Mouse (Mus musculus): ENCODE measurements around the gene Tdo2. TPM values are rescaled to one million over a fixed set of nuclear protein-coding genes. Genes with fewer than 3 reads are reported as not detected.

Tdo2 gene
- not detected in 2 replicates for polyA plus RNA-seq (2012; ENCODE audit: low replicate concordance)

GRCm38 (mm10) chr3:81976102-81976501 is at the start of gene Tdo2:
Gene Tdo2 (minus strand): TSS chr3:81976202.

GRCm38 (mm10) chr3:81981990-81982389 is 6.0 kb upstream of the Tdo2 start, which contains the start of gene Asic5:
Gene Asic5 (plus strand): TSS chr3:81982290.

DNA sequence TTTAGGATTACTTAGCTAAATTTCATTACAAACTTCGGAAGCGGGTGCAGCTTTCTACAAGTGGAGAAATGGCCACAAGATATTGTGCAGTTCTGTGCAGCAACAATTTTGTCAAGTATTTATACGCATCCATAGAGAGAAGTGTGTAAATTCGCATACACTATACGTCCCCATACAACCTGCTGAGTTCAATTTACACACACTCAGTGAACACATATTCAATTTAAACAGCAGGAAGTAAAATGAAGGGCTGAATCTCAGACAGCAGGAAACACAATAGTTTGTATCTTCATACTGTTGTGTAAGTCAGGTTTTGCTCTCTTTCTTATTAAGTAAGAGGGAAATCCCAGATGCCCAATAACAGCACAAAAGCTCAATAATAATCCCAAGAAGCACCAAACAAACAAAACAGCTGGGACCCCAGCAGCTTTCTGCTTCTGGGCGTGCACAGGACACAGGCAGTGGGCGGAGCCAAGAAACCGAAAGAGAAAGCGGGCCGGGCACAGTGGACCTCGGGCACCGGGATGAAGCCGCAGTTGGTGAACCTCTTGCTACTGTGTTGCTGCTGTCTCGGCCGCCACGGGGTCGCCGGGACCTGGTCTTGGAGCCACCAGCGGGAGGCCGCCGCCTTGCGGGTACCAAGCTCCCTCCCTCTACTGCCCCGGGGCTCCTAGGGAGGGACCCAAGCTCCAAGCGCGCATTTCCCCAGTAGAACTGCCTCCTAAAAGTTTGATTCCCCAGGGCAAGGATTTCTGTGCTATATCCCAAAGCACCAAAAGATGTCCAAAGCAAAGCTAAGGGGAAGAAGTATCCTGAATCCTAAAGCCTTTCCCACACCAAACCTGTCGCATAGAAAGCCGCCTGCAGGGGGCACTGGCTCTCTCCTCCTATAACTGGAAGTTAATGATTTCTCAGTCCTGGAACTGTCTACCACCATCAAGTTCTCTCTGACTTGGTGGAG is 43.6 kb downstream of the Tdo2 start, which contains the start of gene Ctso:
Gene Ctso, plus strand, starts transcription at position 461 of the 961 bp plus-strand sequence.

Other genes starting within 250 kb of the Tdo2 start
- 49.4 and 71.8 TPM in 2 replicates for gene Ctso, start 43.6 kb downstream of the Tdo2 start, polyA plus RNA-seq (2012; ENCODE audit: low replicate concordance)
- gene Asic5, start 6.1 kb upstream of the Tdo2 start, polyA plus RNA-seq (2012; ENCODE audit: low replicate concordance) = not detected in 2 replicates
- 0.35 TPM in 1 of 2 replicates, not detected in the other for gene Gucy1b1, start 98.5 kb upstream of the Tdo2 start, polyA plus RNA-seq (2012; ENCODE audit: low replicate concordance)
- gene Gucy1a1, start 169.6 kb upstream of the Tdo2 start, polyA plus RNA-seq (2012; ENCODE audit: low replicate concordance) = 0.12 and 0.36 TPM in 2 replicates

Data from hematopoietic multipotent progenitor cell, adult 10-12 weeks (in vitro differentiated cells).